Mouse (Mus musculus) liver, embryonic 16.5 days (tissue): ENCODE measurements at regions not wholly inside any gene's neighbourhood (a gene's known extent, or its start where the extent isn't known, plus 50 kb on each side); places are given as distances from the start of the nearest gene placed in this dataset.

Source experiments
- ATAC-seq: fragments of 200-750 bp; cut with Nextera tagmentation; 2 replicates; pipeline ENCODE4 v1.8.0; 2017; ENCODE audit warnings: low read depth, mild to moderate bottlenecking, moderate number of reproducible peaks, moderate library complexity
- H3K27ac ChIP-seq: fragments of 300-500 bp; sonication (generic); 2 replicates; pipeline ENCODE4 v1.5.1; 2014; ENCODE audit warnings: mild to moderate bottlenecking, low read length
- H3K27me3 ChIP-seq: fragments of 300-500 bp; sonication (generic); 2 replicates; pipeline ENCODE4 v1.6.1; 2014; ENCODE audit warnings: low read depth, low read length, mixed read lengths; ENCODE audit not compliant: control insufficient read depth, insufficient read depth
- H3K36me3 ChIP-seq: fragments of 300-500 bp; sonication (generic); 2 replicates; pipeline ENCODE4 v1.6.1; 2014; ENCODE audit warnings: mild to moderate bottlenecking; ENCODE audit not compliant: control insufficient read depth, insufficient read depth
- H3K4me1 ChIP-seq: fragments of 300-500 bp; sonication (generic); 2 replicates; pipeline ENCODE4 v1.6.1; 2014; ENCODE audit warnings: low read depth, low read length, mixed read lengths; ENCODE audit not compliant: control insufficient read depth
- H3K4me2 ChIP-seq: fragments of 300-500 bp; sonication (generic); 2 replicates; pipeline ENCODE4 v1.6.1; 2014; ENCODE audit warnings: low read depth, low read length, mixed read lengths
- H3K4me3 ChIP-seq: fragments of 300-500 bp; sonication (generic); 2 replicates; pipeline ENCODE4 v1.5.1; 2014; ENCODE audit warnings: low read depth, mild to moderate bottlenecking, low read length
- H3K9ac ChIP-seq: fragments of 300-500 bp; sonication (generic); 2 replicates; pipeline ENCODE4 v1.6.1; 2014; ENCODE audit warnings: low read depth, low read length
- H3K9me3 ChIP-seq: fragments of 300-500 bp; sonication (generic); replicated peaks from 2 replicates; pipeline ENCODE4 v1.6.1; 2016; ENCODE audit warnings: low read length; ENCODE audit not compliant: control insufficient read depth
- WGBS: fragments of 180-500 bp; shearing (Covaris S2); extraction: QIAGEN DNeasy Blood & Tissue Kit; methylation state at CpG from one replicate; pipeline ENCODE4 v1.1.7; 2014; ENCODE audit not compliant: insufficient replicate concordance; 5-methylcytosine and 5-hydroxymethylcytosine counted together

- ATAC-seq, result no peak
- no peaks in the 10 kb centered on the region for H3K36me3 ChIP-seq
- no peaks in the 10 kb centered on the region for H3K27me3 ChIP-seq
- WGBS, result 28% methylated on average over 1 of the region's 1 CpGs
- no peak overlapping the region for H3K9ac ChIP-seq
- no peaks in the 10 kb centered on the region; the same call in 1 of the 2 replicates for H3K4me1 ChIP-seq
- no peak overlapping the region for H3K27ac ChIP-seq
- no peak overlapping the region for H3K4me2 ChIP-seq
- H3K4me3 ChIP-seq, result no peak overlapping the region
- H3K9me3 ChIP-seq, result no peaks in the 10 kb centered on the region
Observed at GRCm38 (mm10) chr12:16056216-16056615, 239.5 kb upstream of the Trib2 start.

DNA sequence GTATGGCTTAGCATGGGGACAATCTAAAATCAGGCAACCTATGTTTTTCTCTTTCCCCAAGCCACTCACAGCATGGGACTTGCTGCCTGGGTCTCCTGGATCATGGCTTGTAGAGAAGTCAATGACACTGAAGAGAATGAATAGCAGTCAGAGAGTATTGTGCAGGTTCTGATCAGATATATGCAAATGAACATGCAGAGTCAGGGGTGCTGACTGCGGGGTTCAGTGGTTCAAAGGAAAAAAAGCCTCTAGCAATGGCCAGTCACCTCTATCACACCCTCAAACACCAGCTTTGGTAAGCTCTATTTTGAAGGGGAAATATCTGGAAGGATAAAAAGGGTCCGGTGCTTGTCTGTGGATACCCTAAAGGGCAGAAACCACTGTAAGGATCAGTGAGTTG lies 237.9 kb upstream of the Trib2 start:
- H3K27me3 ChIP-seq, result no peaks in the 10 kb centered on the region
- no peaks in the 10 kb centered on the region for H3K9me3 ChIP-seq
- H3K4me2 ChIP-seq, result no peak overlapping the region
- ATAC-seq, result no peak
- 66% methylated on average over 2 of the region's 2 CpGs for WGBS
- no peaks in the 10 kb centered on the region for H3K36me3 ChIP-seq
- H3K27ac ChIP-seq, result no peak overlapping the region
- no peaks in the 10 kb centered on the region; the same call in 1 of the 2 replicates for H3K4me1 ChIP-seq
- no peak overlapping the region for H3K4me3 ChIP-seq
- H3K9ac ChIP-seq, result no peak overlapping the region

DNA sequence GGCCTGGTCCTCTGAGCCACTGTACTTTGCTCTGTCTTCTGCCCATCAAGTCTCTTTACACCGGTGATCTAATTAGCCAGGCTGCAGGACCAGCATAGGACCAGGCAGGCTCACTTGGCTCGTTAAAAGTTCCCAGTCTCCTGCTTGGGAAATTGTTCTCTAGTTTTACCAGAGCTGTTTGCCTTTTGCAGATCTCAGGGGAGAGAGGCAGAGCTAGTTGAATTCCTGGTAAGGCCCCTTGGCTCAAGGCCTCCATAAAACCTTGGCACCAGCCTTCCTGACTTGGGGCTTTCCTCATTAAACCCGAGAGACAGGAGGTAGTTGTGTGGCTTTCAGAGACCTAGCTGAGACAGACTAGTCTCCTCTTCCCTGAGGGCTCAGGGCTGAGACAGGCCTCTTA lies 237.0 kb upstream of the Trib2 start:
- no peaks in the 10 kb centered on the region for H3K36me3 ChIP-seq
- no peak overlapping the region for H3K4me2 ChIP-seq
- 50% methylated on average over 3 of the region's 3 CpGs for WGBS
- H3K4me1 ChIP-seq, result no peaks in the 10 kb centered on the region; the same call in 1 of the 2 replicates
- H3K4me3 ChIP-seq, result no peak overlapping the region
- H3K9ac ChIP-seq, result no peak overlapping the region
- no peak for ATAC-seq
- H3K27ac ChIP-seq, result no peak overlapping the region
- no peaks in the 10 kb centered on the region for H3K27me3 ChIP-seq
- no peaks in the 10 kb centered on the region for H3K9me3 ChIP-seq

DNA sequence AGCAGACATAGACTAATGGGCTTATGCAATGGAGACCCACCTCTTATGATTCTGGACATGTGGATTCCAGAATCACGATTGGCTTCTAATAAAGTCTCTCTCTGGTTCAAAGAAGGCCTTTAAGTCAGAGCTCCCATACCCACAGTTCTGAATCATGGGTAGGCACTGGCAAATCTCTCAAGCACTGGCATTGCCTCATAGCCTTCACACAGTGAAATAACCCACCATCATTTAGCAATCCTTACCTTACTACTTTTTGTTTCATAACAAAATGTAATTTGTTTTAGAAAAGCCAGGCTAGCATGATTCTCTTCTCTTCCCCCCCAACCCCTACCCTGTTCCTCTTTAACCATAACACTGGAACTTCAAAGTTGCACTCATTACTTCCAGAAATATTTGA lies 236.3 kb upstream of the Trib2 start:
- no peaks in the 10 kb centered on the region for H3K36me3 ChIP-seq
- no peak overlapping the region for H3K4me2 ChIP-seq
- no peaks in the 10 kb centered on the region for H3K9me3 ChIP-seq
- no peak overlapping the region for H3K4me3 ChIP-seq
- no peak overlapping the region for H3K27ac ChIP-seq
- H3K9ac ChIP-seq, result no peak overlapping the region
- no peak for ATAC-seq
- 52% methylated on average over 1 of the region's 1 CpGs for WGBS
- H3K27me3 ChIP-seq, result no peaks in the 10 kb centered on the region
- no peaks in the 10 kb centered on the region; the same call in 1 of the 2 replicates for H3K4me1 ChIP-seq

DNA sequence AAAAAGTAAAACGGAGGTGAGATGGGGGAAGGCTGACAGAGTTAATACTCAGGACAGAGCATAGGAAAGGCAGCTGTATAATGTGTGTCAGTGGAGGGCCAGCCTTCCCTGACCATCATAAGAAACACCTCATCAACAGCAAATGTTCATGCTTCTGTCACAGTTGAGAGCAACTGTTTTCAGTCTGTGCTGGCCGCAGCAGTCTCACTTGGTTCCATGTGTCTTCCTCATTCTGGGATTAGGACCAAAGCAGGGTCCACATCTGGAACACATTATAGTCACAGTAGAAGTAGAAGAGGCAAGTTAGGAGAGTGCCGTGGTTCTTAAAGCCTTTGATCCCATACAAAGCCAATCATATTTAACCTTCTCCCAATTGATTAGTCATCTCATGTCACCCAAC lies 235.6 kb upstream of the Trib2 start:
- Histone ChIP-seq H3K4me1 (no peaks in the 10 kb centered on the region; the same call in 1 of the 2 replicates), H3K9ac (no peak overlapping the region), H3K9me3 (no peaks in the 10 kb centered on the region), H3K36me3 (no peaks in the 10 kb centered on the region), H3K4me2 (no peak overlapping the region), H3K4me3 (no peak overlapping the region), H3K27ac (no peak overlapping the region), H3K27me3 (no peaks in the 10 kb centered on the region)
- no peak for ATAC-seq
- 63% methylated on average over 3 of the region's 3 CpGs for WGBS

DNA sequence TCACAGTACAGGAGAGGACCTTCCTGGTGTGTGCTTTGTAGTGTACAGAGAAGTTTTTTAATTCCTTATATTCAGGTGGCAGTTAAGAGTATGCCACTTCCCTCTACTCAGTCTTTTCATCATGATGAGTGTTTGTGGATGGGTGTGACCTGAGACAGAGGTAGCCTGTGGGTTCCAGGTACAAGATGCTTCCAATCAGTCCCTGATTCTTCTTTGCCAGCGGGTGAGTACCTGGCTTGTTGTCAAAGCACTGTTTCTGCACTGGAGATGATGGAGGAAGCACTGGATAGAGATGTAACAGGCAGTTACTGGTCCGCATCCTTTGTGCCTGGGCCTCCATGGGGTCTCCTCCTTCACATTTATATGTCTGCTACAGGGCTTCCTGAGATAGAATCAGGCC lies 234.7 kb upstream of the Trib2 start:
- Histone ChIP-seq H3K4me3 (no peak overlapping the region), H3K27ac (no peak overlapping the region), H3K27me3 (no peaks in the 10 kb centered on the region), H3K4me1 (no peaks in the 10 kb centered on the region; the same call in 1 of the 2 replicates), H3K9ac (no peak overlapping the region), H3K9me3 (no peaks in the 10 kb centered on the region), H3K4me2 (no peak overlapping the region), H3K36me3 (no peaks in the 10 kb centered on the region)
- WGBS, result 55% methylated on average over 2 of the region's 2 CpGs
- ATAC-seq, result no peak

- no peaks in the 10 kb centered on the region for H3K27me3 ChIP-seq
Observed at GRCm38 (mm10) chr12:16049545-16049944, 232.8 kb upstream of the Trib2 start.

DNA sequence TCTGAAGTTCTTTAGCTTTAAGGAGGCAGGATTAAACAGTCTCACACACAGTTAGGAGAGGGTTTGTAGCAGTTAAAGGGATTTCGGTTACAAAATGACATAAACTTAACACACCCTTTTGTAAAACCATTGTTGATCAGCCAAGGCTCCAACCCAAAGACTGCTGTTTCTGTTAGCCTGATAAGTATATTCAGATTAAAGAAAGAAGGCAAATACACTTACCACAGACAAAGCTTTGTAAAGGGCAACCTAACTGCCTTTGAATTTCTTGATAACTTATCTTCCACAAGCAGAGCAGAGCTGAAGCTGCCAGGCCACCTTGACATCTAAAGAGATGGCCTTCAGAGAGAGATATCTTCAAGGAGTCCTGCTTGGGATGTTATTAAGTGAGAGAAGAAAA lies 229.9 kb upstream of the Trib2 start:
- H3K27ac ChIP-seq, result no peak overlapping the region
- 20% methylated on average over 1 of the region's 1 CpGs for WGBS
- H3K4me1 ChIP-seq, result peaks cover 3% of the 10 kb centered on the region
- H3K9me3 ChIP-seq, result no peaks in the 10 kb centered on the region
- peak; percentile 88 for ATAC-seq
- no peaks in the 10 kb centered on the region for H3K27me3 ChIP-seq
- H3K9ac ChIP-seq, result no peak overlapping the region
- no peaks in the 10 kb centered on the region for H3K36me3 ChIP-seq
- H3K4me3 ChIP-seq, result no peak overlapping the region
- peak overlapping the region; percentile 15; the same call in 1 of the 2 replicates for H3K4me2 ChIP-seq

More at GRCm38 (mm10) chr12:16049545-16049944, 232.8 kb upstream of the Trib2 start:
- Histone ChIP-seq H3K4me2 (no peak overlapping the region), H3K36me3 (no peaks in the 10 kb centered on the region), H3K9ac (no peak overlapping the region), H3K4me1 (peaks cover 3% of the 10 kb centered on the region), H3K27ac (no peak overlapping the region), H3K9me3 (no peaks in the 10 kb centered on the region), H3K4me3 (no peak overlapping the region)
- 73% methylated on average over 4 of the region's 4 CpGs for WGBS
- ATAC-seq, result no peak

DNA sequence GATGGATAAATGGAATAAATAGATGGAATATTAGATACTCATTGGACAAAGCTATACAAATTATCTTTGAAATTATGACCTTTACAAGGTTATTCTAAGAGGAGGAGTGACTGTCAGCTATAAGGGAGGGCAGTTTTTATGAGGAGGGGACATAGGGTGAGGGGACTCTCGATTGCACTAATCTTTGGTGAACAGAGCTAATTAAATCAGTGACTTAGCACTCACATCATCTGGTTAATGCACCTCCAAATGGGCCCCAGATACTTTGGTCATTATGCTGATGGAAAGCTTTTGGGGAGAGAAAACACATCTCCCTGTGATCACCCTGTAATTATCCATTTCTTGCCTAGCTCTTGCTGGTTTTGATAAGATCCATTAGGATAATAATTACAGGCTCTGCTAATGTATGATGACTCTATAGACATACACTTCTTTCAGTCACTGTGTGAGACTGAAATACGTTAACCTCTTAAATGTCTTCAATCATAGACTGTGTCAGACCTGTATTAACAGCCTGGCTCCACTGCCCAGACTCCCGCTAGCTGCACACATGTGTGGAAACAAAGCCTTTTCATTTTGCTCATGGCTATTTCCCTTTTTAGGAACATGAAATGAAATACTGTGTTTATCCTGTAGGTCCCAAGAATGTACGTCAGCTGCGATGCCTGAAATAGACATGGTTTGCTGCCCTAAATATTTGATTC lies 229.2 kb upstream of the Trib2 start:
- Histone ChIP-seq H3K4me1 (peaks cover 3% of the 10 kb centered on the region), H3K9me3 (no peaks in the 10 kb centered on the region), H3K27ac (0 out of 2 replicates have a peak overlapping the region, but pooled peaks have one; percentile 10), H3K4me3 (no peak overlapping the region), H3K4me2 (0 out of 2 replicates have a peak overlapping the region, but pooled peaks have one; percentile 15), H3K36me3 (no peaks in the 10 kb centered on the region), H3K9ac (no peak overlapping the region), H3K27me3 (no peaks in the 10 kb centered on the region)
- no peak for ATAC-seq
- 48% methylated on average over 5 of the region's 5 CpGs for WGBS
